Mouse (Mus musculus): Measurements from ENCODE around the gene Anp32b.

GRCm38 (mm10) chr4:46479081-46479480 is 28.4 kb downstream of the Anp32b start:
- TF ChIP-seq CTCF (IDR thresholded peaks at IDR 0.05; ENCODE audit: insufficient read depth, low read depth, low read length) (no peak), POLR2A (IDR thresholded peaks at IDR 0.05; ENCODE audit: insufficient read depth, low read depth, low read length) (no peak)
